Mouse (Mus musculus) mouse embryonic stem cell (cell line): Measurements from ENCODE around the gene Aldh3a2.
"Not testable (repeated sequence)": the region's sequence is repeated elsewhere in the genome, so short reads cannot be mapped to it uniquely, and the experiment has no call there.

Experiments
- in situ Hi-C, 2 experiments: fragments of 300-500 bp; cut with MboI; formaldehyde crosslinking; loops; 1 replicate in 1 of 2; 3 replicates in 1 of 2; pipeline ENCODE4 v1.14.3; 2019 to 2020; ENCODE audit warnings: low sequenced_read_pairs in 2 of 2, low pct_unique_long_range_greater_than_20kb in 1 of 2, mixed read lengths in 1 of 2; ENCODE audit not compliant: unreplicated experiment in 1 of 2

Aldh3a2 gene

DNA sequence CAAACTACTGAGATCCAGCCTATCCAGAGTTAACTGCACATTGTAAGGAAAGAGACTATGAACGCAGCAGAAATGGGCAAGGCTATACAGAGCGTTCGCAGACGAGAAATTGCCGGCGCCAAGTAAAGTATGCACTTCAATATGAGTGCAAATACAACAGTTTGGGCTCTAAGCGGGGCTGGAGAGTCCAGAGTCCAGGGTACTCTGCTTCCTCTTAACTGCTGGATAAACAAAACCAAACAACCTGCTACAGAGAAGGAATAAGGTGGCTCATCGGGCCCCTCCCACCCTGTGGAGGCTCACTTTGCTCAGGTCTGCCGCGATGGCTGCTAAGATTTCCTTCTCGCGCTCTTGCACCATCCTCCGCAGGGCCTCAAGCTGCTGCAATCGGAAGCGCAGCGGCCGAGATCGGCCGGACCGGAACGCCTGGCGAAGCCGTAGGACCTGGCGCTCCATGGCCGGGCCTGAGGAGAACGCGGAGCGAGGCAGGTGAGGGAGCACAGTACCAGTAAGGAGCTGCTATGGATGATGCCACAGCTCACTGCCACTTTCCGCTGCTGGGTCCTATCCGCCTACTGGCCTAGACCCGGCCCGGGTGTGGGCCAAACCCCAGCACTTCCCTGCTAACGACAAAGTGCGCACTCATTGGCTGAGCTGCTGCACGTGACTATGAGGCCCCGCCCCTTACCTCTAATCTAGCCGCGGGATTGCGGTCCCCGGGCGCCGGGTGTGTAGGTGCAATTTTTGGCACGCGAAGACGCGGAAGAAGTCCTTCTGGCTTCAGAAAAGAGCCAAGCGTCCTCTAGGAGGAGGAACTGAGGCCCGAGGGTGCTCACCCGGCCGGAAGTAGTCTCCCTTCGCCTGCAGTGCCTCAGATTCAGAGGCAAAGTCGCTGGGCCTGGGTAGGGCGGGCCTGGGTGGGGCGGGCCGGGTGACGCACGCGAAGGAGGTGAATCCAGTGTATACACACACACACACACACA, at the start of gene Aldh3a2:
TSS of gene Aldh3a2 (minus strand) at position 914 of the 983 bp plus-strand sequence.
- in situ Hi-C loops, result no loop called here

DNA sequence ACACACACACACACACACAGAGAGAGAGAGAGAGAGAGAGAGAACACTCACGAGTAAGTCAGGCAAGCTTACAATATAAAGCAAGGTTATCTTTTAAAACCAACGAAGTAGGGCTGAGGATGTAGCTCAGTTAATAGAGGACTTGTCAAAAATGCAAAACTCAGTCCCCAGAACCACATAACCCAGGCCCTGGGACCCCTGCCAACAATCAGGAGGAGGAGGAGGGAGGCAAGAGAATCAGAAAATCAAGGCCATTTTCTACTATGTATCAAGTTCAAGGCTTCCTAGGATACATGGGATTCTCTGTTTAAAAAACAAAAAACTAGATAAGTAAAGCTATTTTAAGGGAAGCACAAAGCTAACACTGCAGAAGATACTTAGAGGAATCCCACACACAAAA, 49.6 kb upstream of the Aldh3a2 start:
- in situ Hi-C loops, result no loop called here

DNA sequence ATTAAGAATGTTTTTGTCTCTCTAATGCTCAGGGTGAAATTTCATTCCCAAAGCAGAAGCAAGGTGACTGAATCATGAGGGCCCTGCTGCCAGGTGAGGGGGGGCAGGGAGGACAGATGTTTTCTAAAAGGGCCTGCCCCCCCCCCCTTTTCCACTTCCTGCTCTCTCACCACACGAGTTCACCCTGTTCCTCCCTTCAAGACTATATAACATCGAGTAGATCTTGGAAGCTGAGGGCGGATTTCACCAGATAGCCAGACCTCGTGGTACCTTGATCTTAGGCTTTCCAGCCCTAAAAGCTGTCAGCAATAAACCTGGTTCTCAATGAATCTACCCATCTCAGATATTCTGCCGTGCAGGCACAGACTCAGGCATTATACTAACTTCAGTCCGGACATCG, 43.1 kb upstream of the Aldh3a2 start:
- in situ Hi-C loops, result no loop called here

GRCm38 (mm10) chr11:61309831-61310230, 42.6 kb upstream of the Aldh3a2 start:
- in situ Hi-C loops, result no loop called here

DNA sequence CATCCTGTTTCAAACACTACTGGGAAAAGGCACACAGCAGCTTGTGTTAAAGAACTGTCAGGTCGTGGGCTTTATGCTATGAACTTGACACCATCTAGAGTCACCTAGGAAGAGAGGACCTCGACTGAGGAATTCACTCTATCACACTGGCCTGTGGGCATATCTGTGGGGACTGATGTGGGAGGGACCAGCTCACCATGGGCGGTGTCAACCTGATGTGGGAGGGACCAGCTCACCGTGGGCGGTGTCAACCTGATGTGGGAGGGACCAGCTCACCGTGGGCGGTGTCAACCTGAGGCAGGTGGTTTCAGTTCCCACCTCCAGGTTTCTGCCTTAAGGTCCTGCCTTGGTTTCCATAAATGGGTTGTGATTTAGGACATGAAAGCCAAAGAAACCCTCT, 40.5 kb upstream of the Aldh3a2 start:
- in situ Hi-C loops, result no loop called here

DNA sequence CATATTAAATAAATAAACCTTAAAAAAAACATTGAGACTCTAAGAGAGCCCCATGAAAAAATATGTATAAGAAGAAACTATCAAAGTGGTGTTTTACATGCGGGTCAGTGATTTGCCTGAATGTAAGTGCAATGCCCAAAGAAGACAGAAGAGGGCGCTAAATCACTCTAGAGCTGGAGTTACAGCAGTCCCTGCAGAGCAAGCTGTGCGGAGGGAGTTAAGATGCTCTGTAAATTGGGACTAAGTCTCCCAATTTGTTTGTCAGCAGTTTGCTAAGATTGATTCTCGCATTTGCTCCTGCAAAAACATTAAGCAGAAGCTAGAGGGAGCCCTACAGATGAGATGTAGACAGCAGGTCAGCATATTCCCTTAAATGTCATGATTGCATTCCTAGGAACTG, 38.1 kb upstream of the Aldh3a2 start:
- in situ Hi-C loops, result no loop called here

DNA sequence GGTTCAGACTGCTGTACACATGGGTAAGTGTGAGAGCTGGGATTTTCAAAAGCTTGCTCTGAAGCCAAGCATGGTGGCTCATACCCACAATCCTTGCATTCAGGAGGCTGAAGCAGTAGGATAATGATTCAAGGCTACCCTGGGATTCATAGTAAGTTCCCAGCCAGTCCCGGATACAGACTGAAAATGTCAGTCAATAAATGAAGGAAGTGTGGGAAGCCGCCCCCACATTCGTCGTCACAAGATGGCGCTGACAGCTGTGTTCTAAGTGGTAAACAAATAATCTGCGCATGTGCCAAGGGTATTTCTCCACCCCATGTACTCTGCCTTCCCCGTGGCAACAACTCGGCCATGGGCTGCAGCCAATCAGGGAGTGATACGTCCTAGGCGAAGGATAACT, 37.3 kb upstream of the Aldh3a2 start:
- in situ Hi-C loops, result not testable (repeated sequence)

DNA sequence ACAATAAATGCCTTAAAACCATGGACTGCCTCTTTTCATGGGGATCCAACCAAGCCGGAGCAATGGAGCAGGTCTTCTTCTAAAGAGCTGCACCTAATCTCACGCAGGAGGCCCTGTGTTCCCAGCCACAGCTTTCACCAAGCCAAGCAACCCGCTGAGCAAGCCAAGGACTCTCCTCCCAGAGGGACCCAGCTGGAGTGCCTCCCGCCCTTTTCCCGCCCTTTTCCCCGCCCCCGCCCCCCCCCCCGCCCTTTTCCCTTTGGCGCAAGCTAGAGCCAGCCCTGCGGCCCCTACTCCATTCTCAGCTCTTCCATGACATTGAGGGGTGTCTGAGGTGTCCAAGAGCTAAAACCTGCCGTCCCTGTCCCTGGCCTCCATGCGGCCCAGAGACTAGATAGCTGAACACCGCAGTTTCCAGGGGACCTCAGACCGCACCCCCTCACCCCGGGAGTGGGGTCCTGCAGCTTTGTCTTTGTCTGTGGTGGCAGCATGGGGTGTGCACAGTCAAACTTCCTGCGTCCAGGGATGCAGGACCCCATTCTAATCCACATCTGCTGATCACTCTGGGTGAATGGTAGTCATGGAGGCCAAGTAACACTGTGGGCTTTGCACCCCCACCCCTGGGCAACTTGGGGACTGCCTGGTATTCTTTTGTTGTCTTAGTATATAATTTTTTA, 33.6 kb upstream of the Aldh3a2 start:
- in situ Hi-C loops, result no loop called here

DNA sequence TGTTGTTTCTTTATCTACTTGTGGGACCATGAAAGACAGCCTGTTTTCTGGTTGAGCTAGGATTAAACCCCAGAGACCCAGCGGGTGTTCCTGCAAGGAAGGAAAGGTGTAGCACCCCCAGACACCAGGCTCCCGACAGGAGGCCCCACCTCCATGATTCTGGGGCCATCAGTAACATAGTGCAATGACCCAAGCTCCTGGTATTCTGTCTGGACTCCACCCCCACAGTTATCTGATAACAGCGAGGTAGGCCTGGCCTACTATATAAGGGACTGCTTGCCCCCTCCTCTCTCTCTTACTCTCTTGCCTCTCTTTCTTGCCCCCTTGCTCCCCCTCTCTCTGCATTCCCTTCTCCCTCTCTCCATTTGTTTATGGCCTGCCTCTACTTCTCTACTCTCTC, 32.9 kb upstream of the Aldh3a2 start:
- in situ Hi-C loops, result no loop called here

DNA sequence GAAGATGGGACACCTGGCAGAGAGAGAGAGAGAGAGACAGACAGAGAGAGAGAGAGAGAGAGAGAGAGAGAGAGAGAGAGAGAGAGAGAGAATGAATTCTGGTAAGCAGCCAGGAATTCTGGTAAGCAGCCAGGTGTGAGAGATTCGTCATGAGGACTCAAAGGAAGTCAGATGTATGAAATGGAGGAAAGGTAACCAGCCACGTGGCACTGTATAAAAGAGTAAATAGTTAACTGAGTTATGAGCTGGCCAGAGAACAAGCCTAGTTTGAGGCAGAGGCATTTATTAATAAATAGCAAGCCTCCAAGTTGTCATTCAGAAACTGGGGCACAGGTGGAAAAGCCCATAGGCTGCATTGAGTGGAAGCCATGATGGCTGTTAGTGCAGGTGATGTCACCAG, 30.6 kb upstream of the Aldh3a2 start:
- in situ Hi-C loops, result no loop called here

DNA sequence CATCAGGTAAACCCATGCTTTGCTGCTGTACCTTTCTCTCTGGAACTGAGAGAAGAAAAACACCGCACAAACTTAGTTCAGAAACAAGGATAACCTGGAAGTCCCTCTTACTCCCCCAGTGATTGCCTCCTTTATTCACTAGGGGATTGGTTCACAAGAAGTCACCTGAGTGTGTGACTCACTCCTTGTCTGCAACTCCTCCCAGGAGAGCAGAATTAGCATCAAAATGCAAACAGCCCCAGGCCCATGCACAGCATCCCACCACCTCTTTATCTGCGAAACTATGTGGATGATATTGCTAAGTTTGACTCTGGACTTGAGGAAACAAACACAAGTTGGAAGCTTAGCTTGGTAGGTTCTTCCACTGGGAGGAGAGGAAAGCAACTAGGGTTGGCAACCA, 30.1 kb upstream of the Aldh3a2 start:
- in situ Hi-C loops, result no loop called here

DNA sequence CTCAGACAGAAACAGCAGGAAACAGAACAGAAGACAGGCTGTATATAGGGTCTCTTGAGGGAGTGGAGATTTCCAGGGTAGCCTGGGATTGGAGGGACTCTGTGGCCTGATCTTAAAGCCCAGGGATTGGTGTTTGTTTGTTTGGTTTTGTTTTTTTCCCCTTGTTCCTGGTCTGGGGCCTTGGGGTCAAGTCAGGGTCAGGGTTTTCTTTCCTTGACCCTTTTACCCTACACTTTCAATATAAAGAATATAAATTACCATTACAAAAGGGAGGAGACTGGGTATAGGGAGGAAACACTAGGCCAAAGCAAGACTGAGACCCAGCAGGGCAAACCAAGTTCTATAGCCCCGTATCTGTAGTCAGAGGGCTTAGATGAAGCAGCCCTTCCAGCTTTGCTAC, 29.3 kb upstream of the Aldh3a2 start:
- in situ Hi-C loops, result no loop called here

GRCm38 (mm10) chr11:61295556-61295955, 28.3 kb upstream of the Aldh3a2 start:
- in situ Hi-C loops, result no loop called here

GRCm38 (mm10) chr11:61294431-61294830, 27.2 kb upstream of the Aldh3a2 start:
- in situ Hi-C loops, result no loop called here

DNA sequence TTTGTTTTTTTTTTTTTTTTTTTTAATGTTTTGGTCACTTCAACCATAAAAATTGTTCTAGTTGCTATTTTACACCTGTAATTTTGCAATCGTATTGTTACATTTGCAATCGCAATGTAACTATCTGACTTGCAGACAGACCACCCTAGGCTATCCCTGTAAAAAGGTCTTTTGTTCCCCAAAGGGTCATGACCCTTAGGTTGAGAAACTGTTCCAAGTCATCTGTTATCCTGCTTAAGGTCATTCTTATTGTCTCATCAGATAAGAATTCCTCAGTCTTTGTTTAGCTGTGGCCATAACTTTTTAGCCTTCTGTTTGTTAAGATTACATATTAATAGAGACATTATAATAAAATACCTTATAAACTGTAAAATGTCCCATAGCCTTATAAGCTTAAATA, 26.0 kb upstream of the Aldh3a2 start:
- in situ Hi-C loops, result no loop called here

DNA sequence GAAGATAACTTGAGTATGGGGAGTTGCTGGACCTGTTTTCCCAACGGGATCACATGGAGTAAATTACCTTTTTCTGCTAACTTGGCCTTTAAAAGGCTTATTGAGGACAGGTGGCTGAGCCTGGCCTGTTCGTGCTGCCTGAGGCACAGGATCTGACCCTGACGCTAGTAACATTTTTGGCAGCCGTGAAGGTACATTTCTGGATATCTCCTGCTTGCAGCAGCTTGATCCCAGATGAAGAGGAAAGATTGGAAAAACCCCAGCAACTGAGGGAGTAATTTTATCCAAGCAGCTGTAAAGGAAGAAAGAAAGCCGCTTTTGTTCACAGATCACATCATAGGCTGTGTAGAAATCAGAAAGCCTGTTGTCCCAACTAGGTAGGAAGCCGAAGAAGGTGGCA, 17.1 kb upstream of the Aldh3a2 start:
- in situ Hi-C loops, result no loop called here

DNA sequence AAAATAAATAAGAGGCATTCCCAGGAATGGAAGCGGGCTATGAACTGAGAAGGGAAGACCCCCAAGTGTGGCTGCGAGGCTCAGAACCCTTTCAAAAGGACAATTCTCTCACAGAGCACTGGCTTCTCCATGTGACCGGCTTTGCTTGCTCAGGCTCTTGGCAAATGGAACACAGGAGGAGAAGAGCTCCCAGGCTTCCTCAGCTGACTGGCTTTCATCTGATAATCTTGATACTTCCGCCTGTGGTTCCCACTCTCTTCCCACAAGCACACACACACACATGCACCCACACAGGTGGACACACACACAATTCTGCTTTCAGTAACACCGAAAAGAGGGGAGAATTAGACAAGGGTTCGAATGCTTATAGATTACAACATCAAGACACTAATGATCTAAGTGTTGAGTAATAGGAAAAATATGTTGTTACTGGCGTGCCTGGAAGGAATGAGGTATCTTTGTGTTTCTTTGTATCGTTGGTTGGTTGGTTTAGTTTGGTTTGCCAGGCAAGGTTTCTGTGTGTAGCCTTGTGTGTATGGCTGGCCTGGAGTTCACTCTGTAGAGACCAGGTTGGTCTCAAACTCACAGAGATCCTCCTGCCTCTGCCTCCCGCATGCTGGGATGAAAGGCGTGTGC, 16.3 kb upstream of the Aldh3a2 start:
- in situ Hi-C loops, result no loop called here

DNA sequence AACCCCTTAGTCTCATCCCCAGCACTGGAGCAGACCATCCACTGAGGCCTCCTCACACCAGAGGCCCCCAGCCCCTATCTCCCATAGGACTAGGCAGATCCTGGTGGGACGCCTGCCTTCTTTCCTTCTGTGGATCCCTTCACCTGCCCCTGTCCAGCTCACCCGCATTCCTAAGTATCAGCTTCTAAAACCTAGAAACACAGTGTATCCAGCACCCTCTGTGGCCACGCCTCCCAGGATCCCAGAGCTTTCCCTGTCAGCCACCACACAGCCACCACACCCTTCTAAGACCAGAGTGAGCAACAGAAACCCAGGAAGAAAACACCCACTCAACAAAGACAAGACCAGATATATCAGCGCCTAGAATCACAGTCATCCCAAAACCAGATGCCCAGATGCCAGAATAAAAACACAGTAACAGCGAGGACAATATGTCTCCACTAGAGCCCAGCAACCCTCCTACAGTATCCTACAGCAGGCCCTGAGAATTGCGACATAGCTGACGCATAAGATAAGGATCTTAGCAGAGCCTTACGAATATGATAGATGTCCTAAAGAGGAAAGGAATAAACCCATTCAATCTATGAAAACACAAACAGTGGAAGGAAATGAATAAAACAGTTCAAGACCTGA, 11.3 kb upstream of the Aldh3a2 start:
- in situ Hi-C loops, result no loop called here

DNA sequence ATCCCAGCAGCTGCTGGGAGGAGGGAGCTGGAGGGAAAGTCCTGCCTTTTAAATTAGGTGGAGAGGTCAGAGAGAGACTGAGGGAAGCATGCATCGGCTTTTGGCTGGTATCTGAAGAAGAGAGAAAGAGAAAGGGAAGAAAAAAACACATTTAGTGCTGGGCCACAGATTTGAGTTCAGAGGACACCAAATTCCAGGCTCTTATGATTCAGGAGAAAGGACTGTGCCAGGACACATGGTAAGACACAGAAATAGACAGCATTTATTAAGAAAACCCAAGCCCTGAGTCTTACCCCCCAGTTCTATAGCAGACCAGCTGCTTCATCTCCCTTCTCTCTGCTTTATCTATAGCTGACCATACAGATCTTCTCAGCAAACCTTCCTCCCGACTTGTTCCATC, 10.7 kb upstream of the Aldh3a2 start:
- in situ Hi-C loops, result no loop called here
